Mouse (Mus musculus): ENCODE data around the gene Gm36028. TPM values are rescaled to one million over a fixed set of nuclear protein-coding genes. Genes with fewer than 3 reads are reported as not detected.
A peak's percentile ranks its signal among the peaks of the same experiment; 100 is the strongest.

Gm36028 gene
- total RNA-seq, 1 experiment from 2014 or later: not detected

GRCm38 (mm10) chr16:37826286-37826685 is 34.7 kb downstream of the Gm36028 start:
- ATAC-seq (replicated peaks in 1 of 2; ENCODE audit: insufficient read depth in 1 of 2, low FRiP score in 2 of 2, low TSS enrichment in 1 of 2, low read depth in 1 of 2, poor library complexity in 2 of 2, severe bottlenecking in 2 of 2): no peak

DNA sequence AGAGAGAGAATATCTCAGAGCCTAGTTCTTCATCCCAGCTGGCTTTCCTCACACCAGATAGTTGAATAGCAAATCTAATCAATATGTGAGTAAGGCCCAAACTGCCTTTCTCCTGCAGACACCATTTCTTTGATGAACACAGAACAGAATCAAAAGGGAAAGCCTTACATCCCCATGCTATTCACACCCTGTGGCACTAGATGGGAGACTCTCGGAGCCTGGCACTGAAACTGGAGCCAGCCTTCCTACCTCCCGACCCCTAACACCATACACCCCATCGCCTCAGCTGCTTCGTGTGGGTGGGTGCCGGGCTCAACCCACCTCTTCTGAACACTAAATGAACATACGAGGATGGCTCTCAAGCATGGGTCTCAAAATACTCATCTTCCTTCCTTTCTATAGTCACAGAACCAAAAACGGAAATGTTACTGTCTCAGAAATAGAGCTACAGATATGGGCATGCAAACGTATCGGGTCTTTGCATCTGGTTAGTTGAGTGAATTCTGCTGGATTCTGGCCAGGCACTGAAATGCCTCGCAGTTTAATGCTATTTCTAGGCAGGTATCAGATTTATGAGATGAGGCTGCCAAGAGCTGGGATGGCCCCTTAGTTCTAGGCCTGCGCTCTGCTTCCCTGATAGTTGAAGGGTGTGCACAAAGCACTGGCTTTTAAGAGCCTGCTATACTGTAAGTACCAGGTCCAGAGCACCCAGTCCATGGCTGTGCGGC is 36.0 kb downstream of the Gm36028 start:
- ATAC-seq (replicated peaks in 1 of 2; ENCODE audit: insufficient read depth in 1 of 2, low FRiP score in 2 of 2, low TSS enrichment in 1 of 2, low read depth in 1 of 2, poor library complexity in 2 of 2, severe bottlenecking in 2 of 2): no peak

DNA sequence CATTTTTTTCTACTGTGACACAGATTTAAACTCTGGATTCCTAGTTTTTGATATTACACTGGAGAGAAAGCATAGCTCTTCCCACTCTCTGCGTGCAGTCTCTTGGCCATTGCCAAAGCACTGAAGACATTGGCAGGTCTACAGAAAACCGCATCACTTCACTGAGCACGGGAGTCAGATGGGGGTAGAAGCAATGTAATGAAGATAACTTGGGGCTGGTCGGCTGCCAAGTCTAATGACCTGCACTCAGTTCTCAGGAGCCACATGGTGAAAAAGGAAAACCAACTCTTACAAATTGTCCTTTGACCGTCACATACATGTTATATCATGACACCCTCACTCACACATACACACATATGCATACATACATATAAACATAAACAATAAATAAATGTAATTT is 37.0 kb downstream of the Gm36028 start:
- ATAC-seq (replicated peaks in 1 of 2; ENCODE audit: insufficient read depth in 1 of 2, low FRiP score in 2 of 2, low TSS enrichment in 1 of 2, low read depth in 1 of 2, poor library complexity in 2 of 2, severe bottlenecking in 2 of 2): no peak

- no peak for ATAC-seq (replicated peaks in 1 of 2; ENCODE audit: insufficient read depth in 1 of 2, low FRiP score in 2 of 2, low TSS enrichment in 1 of 2, low read depth in 1 of 2, poor library complexity in 2 of 2, severe bottlenecking in 2 of 2)
Measured at GRCm38 (mm10) chr16:37817986-37818385, 43.0 kb downstream of the Gm36028 start.

- peak; percentile 98 for ATAC-seq (replicated peaks in 1 of 2; ENCODE audit: insufficient read depth in 1 of 2, low FRiP score in 2 of 2, low TSS enrichment in 1 of 2, low read depth in 1 of 2, poor library complexity in 2 of 2, severe bottlenecking in 2 of 2)
Measured at GRCm38 (mm10) chr16:37814383-37814971, 46.5 kb downstream of the Gm36028 start.

- 0 out of 4 replicates have a peak, but pooled peaks of 1 of the 2 experiments have one; percentile 2 for ATAC-seq (replicated peaks in 1 of 2; ENCODE audit: insufficient read depth in 1 of 2, low FRiP score in 2 of 2, low TSS enrichment in 1 of 2, low read depth in 1 of 2, poor library complexity in 2 of 2, severe bottlenecking in 2 of 2)
Measured at GRCm38 (mm10) chr16:37813691-37814382, 47.1 kb downstream of the Gm36028 start.

DNA sequence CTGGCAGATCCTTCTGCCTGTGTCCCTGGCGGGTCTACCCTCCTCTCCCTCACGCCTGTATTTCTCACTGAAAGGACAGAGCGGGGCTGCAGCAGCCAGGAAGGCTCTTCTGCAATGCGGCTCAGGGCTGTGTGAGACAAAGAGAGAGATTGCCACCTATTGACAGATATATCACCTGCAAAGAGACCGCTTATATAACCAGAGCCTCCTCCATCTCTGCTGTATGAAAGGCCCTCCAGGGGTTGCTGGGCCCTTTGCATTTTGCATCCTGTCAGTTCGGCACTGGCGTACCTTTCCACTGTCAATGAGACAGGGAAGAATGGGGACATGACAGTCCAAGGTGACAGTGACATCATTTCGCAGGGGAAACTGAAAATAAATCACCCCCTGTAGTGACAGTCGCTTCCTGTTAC is 48.5 kb downstream of the Gm36028 start:
- peak; percentile 26 to 33 for ATAC-seq (replicated peaks in 1 of 2; ENCODE audit: insufficient read depth in 1 of 2, low FRiP score in 2 of 2, low TSS enrichment in 1 of 2, low read depth in 1 of 2, poor library complexity in 2 of 2, severe bottlenecking in 2 of 2)

DNA sequence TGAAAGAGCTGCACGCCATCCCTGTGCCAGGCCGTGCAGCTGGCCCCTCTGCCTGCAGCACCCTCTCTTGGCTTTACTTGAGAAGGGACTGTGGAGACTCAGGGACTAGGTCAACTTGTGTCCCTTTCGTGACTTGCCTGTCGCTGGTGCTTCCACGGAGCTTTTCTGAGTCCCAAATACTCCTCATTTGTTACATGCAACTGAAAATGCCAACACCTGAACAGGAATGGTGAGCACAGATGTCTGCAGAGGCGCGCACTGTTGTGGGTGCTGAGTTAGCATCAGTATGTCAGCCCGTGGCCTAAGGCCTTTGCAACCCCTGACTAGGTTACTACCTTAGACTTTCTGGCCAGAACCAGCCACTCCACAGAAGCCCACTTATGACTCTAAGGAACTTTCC is 49.1 kb downstream of the Gm36028 start:
- ATAC-seq (replicated peaks in 1 of 2; ENCODE audit: insufficient read depth in 1 of 2, low FRiP score in 2 of 2, low TSS enrichment in 1 of 2, low read depth in 1 of 2, poor library complexity in 2 of 2, severe bottlenecking in 2 of 2): no peak

- no peak for ATAC-seq (replicated peaks in 1 of 2; ENCODE audit: insufficient read depth in 1 of 2, low FRiP score in 2 of 2, low TSS enrichment in 1 of 2, low read depth in 1 of 2, poor library complexity in 2 of 2, severe bottlenecking in 2 of 2)
Measured at GRCm38 (mm10) chr16:37809623-37809992, 51.3 kb downstream of the Gm36028 start.

DNA sequence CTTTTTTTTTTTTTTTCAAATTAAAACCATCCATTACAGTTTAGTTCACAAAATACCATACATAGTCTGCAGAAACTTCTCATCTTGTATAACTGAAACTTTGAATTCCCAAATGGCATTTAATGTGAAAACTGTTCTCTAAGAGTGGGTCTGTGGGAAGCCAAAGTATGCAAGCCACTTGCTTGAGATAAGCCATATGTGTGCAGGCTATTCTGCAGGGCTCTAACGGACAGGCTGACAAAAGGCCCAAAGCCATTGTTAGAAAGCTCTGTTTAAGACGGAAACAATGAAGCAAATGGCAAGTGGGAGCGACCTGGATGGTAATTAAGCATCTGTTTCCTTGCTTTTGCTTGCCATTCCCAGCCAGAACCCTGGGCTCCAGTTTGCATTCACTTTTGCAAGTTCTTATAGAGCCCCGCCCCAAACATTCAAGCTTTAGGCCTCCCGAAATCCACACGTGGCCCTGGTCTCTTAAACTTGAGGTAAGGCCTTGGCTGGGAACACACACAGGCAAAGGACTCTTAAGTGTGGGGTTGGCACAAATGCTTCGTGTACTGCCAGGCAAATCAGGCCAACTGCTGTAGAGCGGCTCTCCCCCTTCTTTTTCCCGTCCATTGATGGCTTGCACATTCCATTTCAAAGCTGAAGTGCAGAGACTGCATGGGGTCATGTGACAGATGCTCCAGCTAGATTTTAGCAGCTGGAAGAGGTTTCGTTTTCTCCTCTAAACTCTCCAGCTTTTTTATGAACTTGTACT is 51.9 kb downstream of the Gm36028 start:
- ATAC-seq (replicated peaks in 1 of 2; ENCODE audit: insufficient read depth in 1 of 2, low FRiP score in 2 of 2, low TSS enrichment in 1 of 2, low read depth in 1 of 2, poor library complexity in 2 of 2, severe bottlenecking in 2 of 2): no peak

DNA sequence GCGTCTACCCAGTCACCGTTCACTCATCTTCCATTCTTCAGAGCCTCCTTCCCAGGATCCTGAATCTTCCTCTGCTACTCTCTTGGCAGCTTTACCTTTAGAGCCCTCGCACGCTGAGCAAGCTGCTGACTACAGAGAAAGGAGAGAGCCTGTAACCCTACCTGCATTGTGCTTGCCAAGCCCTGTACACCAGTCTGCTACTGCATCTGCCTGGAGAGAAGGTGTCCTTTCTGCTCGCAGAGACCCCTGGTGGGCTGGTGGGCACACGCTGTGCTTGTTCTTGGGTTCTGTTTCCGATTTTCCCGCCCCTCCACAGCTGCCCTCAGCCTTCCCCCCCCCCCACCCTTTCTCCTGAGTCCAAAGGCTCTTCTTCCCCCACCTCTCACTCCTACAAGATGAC is 53.7 kb downstream of the Gm36028 start:
- ATAC-seq (replicated peaks in 1 of 2; ENCODE audit: insufficient read depth in 1 of 2, low FRiP score in 2 of 2, low TSS enrichment in 1 of 2, low read depth in 1 of 2, poor library complexity in 2 of 2, severe bottlenecking in 2 of 2): no peak

GRCm38 (mm10) chr16:37805746-37806495 is 55.0 kb downstream of the Gm36028 start:
- ATAC-seq (replicated peaks in 1 of 2; ENCODE audit: insufficient read depth in 1 of 2, low FRiP score in 2 of 2, low TSS enrichment in 1 of 2, low read depth in 1 of 2, poor library complexity in 2 of 2, severe bottlenecking in 2 of 2): no peak

GRCm38 (mm10) chr16:37803387-37803950 is 57.5 kb downstream of the Gm36028 start:
- ATAC-seq (replicated peaks in 1 of 2; ENCODE audit: insufficient read depth in 1 of 2, low FRiP score in 2 of 2, low TSS enrichment in 1 of 2, low read depth in 1 of 2, poor library complexity in 2 of 2, severe bottlenecking in 2 of 2): no peak

- ATAC-seq (replicated peaks in 1 of 2; ENCODE audit: insufficient read depth in 1 of 2, low FRiP score in 2 of 2, low TSS enrichment in 1 of 2, low read depth in 1 of 2, poor library complexity in 2 of 2, severe bottlenecking in 2 of 2): no peak
Measured at GRCm38 (mm10) chr16:37802686-37803295, 58.2 kb downstream of the Gm36028 start.

GRCm38 (mm10) chr16:37801097-37801496 is 59.8 kb downstream of the Gm36028 start:
- ATAC-seq (replicated peaks in 1 of 2; ENCODE audit: insufficient read depth in 1 of 2, low FRiP score in 2 of 2, low TSS enrichment in 1 of 2, low read depth in 1 of 2, poor library complexity in 2 of 2, severe bottlenecking in 2 of 2): peak; percentile 78 to 88
